Comparison of ENCODE assay signal across 18 mouse cellular contexts in genomic region chr19:46934025-46934424, GRCm38 (mm10).
DNase-seq lines count a peak whose midpoint lies in the region; ATAC-seq and TF ChIP-seq lines count a peak whose summit lies in the region.
"Had no signal": no experiment of that assay in that cellular context is flagged by ENCODE, and none has a peak within 500 bp of the region (broad histone marks: within the 10 kb centered on the region; RNA-seq: fewer than 3 reads in every experiment).

No protein-coding gene starts in this region.

- no peaks in the 10 kb centered on the region for H3K9me3 ChIP-seq in liver, embryonic 15.5 days (replicated peaks)
- H3K9me3 ChIP-seq in heart, embryonic 13.5 days = no peaks in the 10 kb centered on the region
- no peaks in the 10 kb centered on the region for H3K9me3 ChIP-seq in hindbrain, embryonic 12.5 days (replicated peaks)
- H3K9me3 ChIP-seq: G1E; kidney, embryonic 15.5 days; limb, embryonic 13.5 days; stomach, embryonic 15.5 days had no signal

- TF ChIP-seq CTCF in gastrocnemius, adult 2 months (IDR thresholded peaks at IDR 0.05) = no peak
- no peak for TF ChIP-seq CTCF in cerebellum, adult 2 months (IDR thresholded peaks at IDR 0.05; ENCODE audit: borderline replicate concordance, insufficient read depth, low read depth, low read length)

- WGBS in liver, embryonic 15.5 days (ENCODE audit: insufficient replicate concordance) = 60% methylated on average over 4 of the region's 4 CpGs
- WGBS in heart, embryonic 13.5 days = 75% methylated on average over 4 of the region's 4 CpGs
- WGBS in cerebellum, adult 2 months = 85% methylated on average over 4 of the region's 4 CpGs
- 90% methylated on average over 4 of the region's 4 CpGs for WGBS in hindbrain, embryonic 12.5 days

- H3K4me1 ChIP-seq in liver, embryonic 15.5 days (replicated peaks) = peaks cover 25% of the 10 kb centered on the region
- H3K4me1 ChIP-seq in heart, embryonic 13.5 days = peaks cover 64% of the 10 kb centered on the region
- H3K4me1 ChIP-seq in cerebellum, adult 2 months (ENCODE audit: control insufficient read depth, insufficient read depth, low read length) = peaks cover 6% of the 10 kb centered on the region
- peaks cover 5% of the 10 kb centered on the region for H3K4me1 ChIP-seq in hindbrain, embryonic 12.5 days
- H3K4me1 ChIP-seq: stomach, embryonic 15.5 days had no signal

- ATAC-seq in liver, embryonic 15.5 days (ENCODE audit: insufficient read depth) = no peak
- no peak for ATAC-seq in heart, embryonic 13.5 days (ENCODE audit: extremely low read depth, insufficient number of reproducible peaks, low FRiP score, low TSS enrichment)
- peak; percentile 66 for ATAC-seq in megakaryocyte progenitor cell, adult 5-6 weeks (replicated peaks; ENCODE audit: poor library complexity)
- no peak for ATAC-seq in hindbrain, embryonic 12.5 days (ENCODE audit: low FRiP score)
- ATAC-seq: hindbrain, embryonic 16.5 days had no signal

- H3K9ac ChIP-seq in liver, embryonic 15.5 days = no peak overlapping the region
- H3K9ac ChIP-seq in heart, embryonic 13.5 days = no peak overlapping the region
- no peak overlapping the region for H3K9ac ChIP-seq in hindbrain, embryonic 12.5 days
- H3K9ac ChIP-seq: kidney, embryonic 15.5 days; limb, embryonic 13.5 days; stomach, embryonic 15.5 days had no signal

- DNase-seq in gastrocnemius, adult 2 months = peak; percentile 47
- no peak for DNase-seq in gastrocnemius, postnatal 4 days (ENCODE audit: low spot score in 2 of 2)
- no peak for DNase-seq in liver
- no peak for DNase-seq in cerebellum, adult 2 months
- DNase-seq: adrenal gland, postnatal 36 days; cerebellum, adult 18-20 months; embryo, embryonic 11 days; layer of hippocampus, postnatal 36 days; thymus, postnatal 36 days had no signal

- H3K4me3 ChIP-seq in gastrocnemius, adult 2 months = no peak overlapping the region
- H3K4me3 ChIP-seq in liver, embryonic 15.5 days (replicated peaks) = no peak overlapping the region
- H3K4me3 ChIP-seq in heart, embryonic 13.5 days = no peak overlapping the region
- H3K4me3 ChIP-seq in cerebellum, adult 2 months (replicated peaks; ENCODE audit: insufficient read depth, low read depth, low read length) = no peak overlapping the region
- H3K4me3 ChIP-seq in hindbrain, embryonic 12.5 days = no peak overlapping the region
- H3K4me3 ChIP-seq: kidney, embryonic 15.5 days; limb, embryonic 13.5 days; stomach, embryonic 15.5 days had no signal

- no peaks in the 10 kb centered on the region for H3K27me3 ChIP-seq in liver, embryonic 15.5 days
- no peaks in the 10 kb centered on the region for H3K27me3 ChIP-seq in heart, embryonic 13.5 days (replicated peaks)
- no peaks in the 10 kb centered on the region for H3K27me3 ChIP-seq in cerebellum, adult 2 months (ENCODE audit: control insufficient read depth, insufficient read depth, low read length)
- no peaks in the 10 kb centered on the region for H3K27me3 ChIP-seq in hindbrain, embryonic 12.5 days
- H3K27me3 ChIP-seq: kidney, embryonic 15.5 days; limb, embryonic 13.5 days; stomach, embryonic 15.5 days had no signal

- peak overlapping the region; percentile 48 for H3K27ac ChIP-seq in gastrocnemius, adult 2 months
- H3K27ac ChIP-seq in liver, embryonic 15.5 days (replicated peaks) = 0 out of 2 replicates have a peak overlapping the region, but pooled peaks have one; percentile 15
- peak overlapping the region; percentile 61 for H3K27ac ChIP-seq in heart, embryonic 13.5 days (replicated peaks)
- H3K27ac ChIP-seq in cerebellum, adult 2 months (ENCODE audit: insufficient read depth, low read length) = no peak overlapping the region
- H3K27ac ChIP-seq in hindbrain, embryonic 12.5 days = no peak overlapping the region
- H3K27ac ChIP-seq: kidney, embryonic 15.5 days; limb, embryonic 13.5 days; stomach, embryonic 15.5 days had no signal

- intact Hi-C loops in gastrocnemius, adult 2 months (cut with DNase I) = no loop called here

- no peak for TF ChIP-seq POLR2A in cerebellum, adult 2 months (IDR thresholded peaks at IDR 0.05; ENCODE audit: borderline replicate concordance, insufficient read depth, low read length)

- H3K36me3 ChIP-seq in liver, embryonic 15.5 days (replicated peaks) = 0 out of 2 replicates have a peak, but pooled peaks cover 11% of the 10 kb centered on the region
- H3K36me3 ChIP-seq in heart, embryonic 13.5 days = peaks cover 6% of the 10 kb centered on the region; the same call in 1 of the 2 replicates
- H3K36me3 ChIP-seq in hindbrain, embryonic 12.5 days = no peaks in the 10 kb centered on the region
- H3K36me3 ChIP-seq: kidney, embryonic 15.5 days; limb, embryonic 13.5 days; stomach, embryonic 15.5 days had no signal

- no peak overlapping the region for H3K4me2 ChIP-seq in liver, embryonic 15.5 days
- no peak overlapping the region for H3K4me2 ChIP-seq in heart, embryonic 13.5 days
- H3K4me2 ChIP-seq in hindbrain, embryonic 12.5 days (replicated peaks) = no peak overlapping the region
- H3K4me2 ChIP-seq: kidney, embryonic 15.5 days; limb, embryonic 13.5 days; stomach, embryonic 15.5 days had no signal

Comparison
In these comparisons a context has a peak if more than half of its experiments do, and no peak if none do; other contexts are left out.
1. H3K27ac ChIP-seq: peak in gastrocnemius, adult 2 months (single experiment), liver, embryonic 15.5 days (single experiment) and heart, embryonic 13.5 days (single experiment); none in cerebellum, adult 2 months (single experiment) and hindbrain, embryonic 12.5 days (single experiment).